Mouse (Mus musculus) CH12.LX (cell line): ENCODE data around the gene Ffar4. TPM values are rescaled to one million over a fixed set of nuclear protein-coding genes. Genes with fewer than 3 reads are reported as not detected.

Experiments used
- DNase-seq: peaks from one replicate; pipeline ENCODE4 v3.0.0-alpha.2; 2013; ENCODE audit errors: extremely low read depth
- H3K27ac ChIP-seq: 2 replicates; pipeline ENCODE4 v1.5.1; 2012; ENCODE audit warnings: low read depth, mild to moderate bottlenecking, control low read depth, moderate library complexity; ENCODE audit not compliant: insufficient read depth
- H3K27me3 ChIP-seq: replicated peaks from 2 replicates; pipeline ENCODE3; 2012; ENCODE audit warnings: inconsistent platforms
- H3K36me3 ChIP-seq, 2 experiments: replicated peaks in 1 of 2; 2 replicates each; pipeline versions ENCODE3 to v1.6.1; 2012; ENCODE audit warnings: inconsistent platforms in 1 of 2, low read length in 1 of 2, mild to moderate bottlenecking in 1 of 2, mixed read lengths in 1 of 2, moderate library complexity in 1 of 2; ENCODE audit not compliant: control insufficient read depth in 1 of 2, insufficient read depth in 1 of 2
- H3K4me1 ChIP-seq, 2 experiments: 2 replicates each; pipeline ENCODE4 v1.6.1; 2012; ENCODE audit warnings: inconsistent platforms in 1 of 2, moderate library complexity in 1 of 2; ENCODE audit not compliant: insufficient read depth in 2 of 2, control insufficient read depth in 1 of 2
- H3K4me2 ChIP-seq: 2 replicates; pipeline ENCODE4 v1.6.1; 2012; ENCODE audit warnings: low read depth, mild to moderate bottlenecking, control low read depth; ENCODE audit not compliant: poor library complexity, insufficient read depth, severe bottlenecking
- H3K4me3 ChIP-seq, 3 experiments: fragments of 150-350 bp in 1 of 3; sonication (generic) in 1 of 3; replicated peaks in 1 of 3; 2 replicates each; pipeline versions ENCODE3 to v1.5.1; 2011 to 2012; ENCODE audit warnings: low read depth in 2 of 3, low read length in 2 of 3, mild to moderate bottlenecking in 2 of 3, moderate library complexity in 2 of 3, control low read depth in 1 of 3, improper control_type of control experiment in 1 of 3, inconsistent platforms in 1 of 3, mixed read lengths in 1 of 3; ENCODE audit not compliant: poor library complexity in 1 of 3
- H3K79me2 ChIP-seq: replicated peaks from 2 replicates; pipeline ENCODE4 v1.6.1; 2012; ENCODE audit warnings: mild to moderate bottlenecking, moderate library complexity; ENCODE audit not compliant: control insufficient read depth, poor library complexity, insufficient read depth, severe bottlenecking; ENCODE audit errors: extremely low read depth
- H3K9ac ChIP-seq: 2 replicates; pipeline ENCODE4 v1.6.1; 2012; ENCODE audit warnings: low read depth, mild to moderate bottlenecking, control low read depth, moderate library complexity; ENCODE audit not compliant: insufficient read depth
- H3K9me3 ChIP-seq: replicated peaks from 2 replicates; pipeline ENCODE3; 2012; ENCODE audit warnings: low read length, inconsistent platforms, mixed read lengths
- BHLHE40 ChIP-seq: IDR thresholded peaks from 2 replicates; pipeline ENCODE4 v1.6.1; 2011; ENCODE audit warnings: mild to moderate bottlenecking, low read depth, low read length, improper control_type of control experiment
- CHD1 ChIP-seq: IDR thresholded peaks from 2 replicates; pipeline ENCODE4 v1.6.1; 2012; ENCODE audit warnings: low read depth, low read length, improper control_type of control experiment, inconsistent platforms
- CTCF ChIP-seq, 2 experiments: IDR thresholded peaks in 1 of 2; conservative IDR thresholded peaks in 1 of 2; 2 replicates each; pipeline ENCODE4 v1.5.1; 2011 to 2012; ENCODE audit warnings: low read depth in 2 of 2, low read length in 2 of 2, improper control_type of control experiment in 1 of 2, inconsistent platforms in 1 of 2, mild to moderate bottlenecking in 1 of 2, moderate library complexity in 1 of 2
- E2F4 ChIP-seq: IDR thresholded peaks from 2 replicates; pipeline ENCODE4 v1.6.1; 2011; ENCODE audit warnings: low read depth, low read length, improper control_type of control experiment; ENCODE audit not compliant: insufficient replicate concordance
- HCFC1 ChIP-seq: IDR thresholded peaks from 2 replicates; pipeline ENCODE4 v1.6.1; 2012; ENCODE audit warnings: low read depth, mild to moderate bottlenecking, inconsistent platforms, low read length, improper control_type of control experiment
- IRF4 ChIP-seq: IDR thresholded peaks from 2 replicates; pipeline ENCODE4 v1.6.1; 2014; ENCODE audit warnings: low read depth, mild to moderate bottlenecking, inconsistent platforms, low read length, improper control_type of control experiment
- KAT2A ChIP-seq: IDR thresholded peaks from 2 replicates; pipeline ENCODE4 v1.6.1; 2012; ENCODE audit warnings: low read length, improper control_type of control experiment, inconsistent platforms; ENCODE audit not compliant: insufficient replicate concordance
- MAFK ChIP-seq: IDR thresholded peaks from 2 replicates; pipeline ENCODE4 v1.6.1; 2011; ENCODE audit warnings: low read length, improper control_type of control experiment; ENCODE audit not compliant: insufficient replicate concordance
- MAZ ChIP-seq: IDR thresholded peaks from 2 replicates; pipeline ENCODE4 v1.6.1; 2012; ENCODE audit warnings: low read depth, mild to moderate bottlenecking, inconsistent platforms, low read length, improper control_type of control experiment, moderate library complexity
- MEF2A ChIP-seq: IDR thresholded peaks from 2 replicates; pipeline ENCODE4 v1.6.1; 2014; ENCODE audit warnings: low read depth, mild to moderate bottlenecking, inconsistent platforms, low read length, improper control_type of control experiment, borderline replicate concordance
- PAX5 ChIP-seq: IDR thresholded peaks from 2 replicates; pipeline ENCODE4 v1.6.1; 2012; ENCODE audit warnings: low read length, inconsistent platforms, mixed read lengths
- POLR2A ChIP-seq: IDR thresholded peaks from 2 replicates; pipeline ENCODE4 v1.6.1; 2011; ENCODE audit warnings: low read depth, mild to moderate bottlenecking, improper control_type of control experiment, low read length
- POLR2AphosphoS2 ChIP-seq: IDR thresholded peaks from 2 replicates; pipeline ENCODE4 v1.6.1; 2011; ENCODE audit warnings: low read depth, low read length, improper control_type of control experiment
- RAD21 ChIP-seq: IDR thresholded peaks from 2 replicates; pipeline ENCODE4 v1.6.1; 2011; ENCODE audit warnings: low read depth, mild to moderate bottlenecking, low read length, improper control_type of control experiment, moderate library complexity
- RCOR1 ChIP-seq: conservative IDR thresholded peaks from 2 replicates; pipeline ENCODE4 v1.6.1; 2012; ENCODE audit warnings: low read depth, mild to moderate bottlenecking, inconsistent platforms, low read length, improper control_type of control experiment
- SIN3A ChIP-seq: IDR thresholded peaks from 2 replicates; pipeline ENCODE4 v1.6.1; 2012; ENCODE audit warnings: low read length, improper control_type of control experiment, inconsistent platforms
- UBTF ChIP-seq: IDR thresholded peaks from 2 replicates; pipeline ENCODE4 v1.6.1; 2012; ENCODE audit warnings: low read depth, mild to moderate bottlenecking, inconsistent platforms, low read length, improper control_type of control experiment, moderate library complexity
- USF2 ChIP-seq: conservative IDR thresholded peaks from 2 replicates; pipeline ENCODE4 v1.6.1; 2011; ENCODE audit warnings: low read depth, low read length, improper control_type of control experiment
- ZKSCAN1 ChIP-seq: IDR thresholded peaks from 2 replicates; pipeline ENCODE4 v1.6.1; 2012; ENCODE audit warnings: low read depth, inconsistent platforms, low read length, improper control_type of control experiment, borderline replicate concordance
- ZMIZ1 ChIP-seq: IDR thresholded peaks from 2 replicates; pipeline ENCODE4 v1.6.1; 2012; ENCODE audit warnings: low read depth, mild to moderate bottlenecking, inconsistent platforms, low read length, improper control_type of control experiment
- ZNF384 ChIP-seq: IDR thresholded peaks from 2 replicates; pipeline ENCODE4 v1.6.1; 2012; ENCODE audit warnings: low read depth, low read length, improper control_type of control experiment, inconsistent platforms
- dilution Hi-C: fragments of 300-500 bp; cut with MboI; formaldehyde crosslinking; loops from 2 replicates; pipeline ENCODE4 v1.14.3; 2020; ENCODE audit warnings: low sequenced_read_pairs; ENCODE audit not compliant: extremely low pct_unique_long_range_greater_than_20kb, extremely low pct_ligation_motif_present
- in situ Hi-C: fragments of 300-500 bp; cut with MboI; formaldehyde crosslinking; loops from 3 replicates; pipeline ENCODE4 v1.14.3; 2019; ENCODE audit warnings: low sequenced_read_pairs, low pct_ligation_motif_present, low pct_unique_long_range_greater_than_20kb, mixed read lengths
- polyA plus RNA-seq: library from polyadenylated mRNA; unstranded; fragments of >175 nt; gene quantifications from 2 replicates; pipeline ENCODE4 v1.2.1, GENCODE M21; 2012; ENCODE audit warnings: low read depth; ENCODE audit not compliant: insufficient read length
- total RNA-seq, 2 experiments: library from RNA; depleted of rRNA; stranded (reverse); fragments of 300-350 nt in 1 of 2; fragments of >200 nt in 1 of 2; gene quantifications; 2 replicates each; pipeline ENCODE4 v1.2.3; 2012 to 2014

Ffar4 gene
- total and polyA plus RNA-seq, 3 experiments = not detected

DNA sequence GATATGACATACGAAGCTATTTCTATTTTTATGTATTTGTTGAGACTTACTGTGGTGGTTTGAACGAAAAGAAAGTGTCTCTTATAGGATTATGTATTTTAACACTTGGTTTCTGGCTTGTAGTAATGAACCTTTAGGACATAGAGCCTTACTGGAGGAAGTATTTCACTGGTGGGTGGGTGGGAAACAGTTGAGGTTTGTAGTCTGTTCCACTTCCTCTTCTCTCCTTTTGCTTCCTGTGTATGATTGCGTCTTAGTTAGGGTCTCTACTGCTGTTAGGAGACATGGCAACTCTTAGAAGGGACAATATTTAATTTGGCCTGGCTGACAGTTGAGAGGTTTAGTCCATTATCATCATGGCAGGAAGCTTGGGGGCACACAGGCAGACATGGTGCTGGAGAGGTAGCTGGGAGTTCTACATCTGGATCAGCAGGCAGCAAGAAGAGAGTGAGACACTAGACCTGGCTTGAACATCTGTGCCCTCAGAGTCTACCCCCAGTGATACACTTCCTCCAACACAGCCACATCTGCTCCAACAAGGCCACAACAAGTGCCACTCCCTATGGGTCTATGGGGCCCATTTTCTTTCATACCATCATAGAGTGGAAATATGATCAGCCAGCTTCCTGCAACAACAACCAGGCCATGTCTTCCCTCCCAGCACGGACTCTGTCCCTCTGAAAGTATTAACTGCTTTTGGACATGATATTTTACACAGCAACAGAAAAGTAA, 46.8 kb downstream of the Ffar4 start (continued):
- TF ChIP-seq KAT2A (no peak), CHD1 (no peak), ZKSCAN1 (no peak), USF2 (no peak), POLR2A (0 out of 2 replicates have a peak, but pooled peaks have one; percentile 18)

DNA sequence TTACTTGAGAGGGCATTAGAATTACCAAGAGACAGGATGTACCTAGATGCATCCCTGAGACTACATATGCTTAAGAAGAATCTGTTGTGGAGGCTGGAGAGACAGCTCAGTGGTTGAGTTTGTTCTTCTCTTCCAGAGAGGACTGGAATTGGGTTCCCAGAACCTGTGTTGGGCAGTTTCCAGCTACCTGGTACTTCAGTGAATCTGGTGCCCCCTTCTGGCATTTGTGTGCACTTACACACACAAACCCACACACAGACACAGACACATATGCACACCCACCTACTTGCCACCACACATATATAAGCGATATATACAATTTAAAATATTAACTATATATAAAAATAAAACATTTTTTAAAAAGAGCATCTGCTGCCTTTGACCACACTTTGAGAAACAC, 59.4 kb downstream of the Ffar4 start:
- peak; percentile 12 for DNase-seq
- TF ChIP-seq E2F4 (no peak), CTCF (conservative IDR thresholded peaks at IDR 0.05 in 1 of 2, IDR thresholded peaks at IDR 0.05 in 1 of 2; ENCODE audit: low read depth in 2 of 2, low read length in 2 of 2) (peak in 1 of 2 experiments; percentile 45; a peak in 2 of 4 replicates), RAD21 (peak; percentile 34)
- in situ Hi-C loops = no loop called here

DNA sequence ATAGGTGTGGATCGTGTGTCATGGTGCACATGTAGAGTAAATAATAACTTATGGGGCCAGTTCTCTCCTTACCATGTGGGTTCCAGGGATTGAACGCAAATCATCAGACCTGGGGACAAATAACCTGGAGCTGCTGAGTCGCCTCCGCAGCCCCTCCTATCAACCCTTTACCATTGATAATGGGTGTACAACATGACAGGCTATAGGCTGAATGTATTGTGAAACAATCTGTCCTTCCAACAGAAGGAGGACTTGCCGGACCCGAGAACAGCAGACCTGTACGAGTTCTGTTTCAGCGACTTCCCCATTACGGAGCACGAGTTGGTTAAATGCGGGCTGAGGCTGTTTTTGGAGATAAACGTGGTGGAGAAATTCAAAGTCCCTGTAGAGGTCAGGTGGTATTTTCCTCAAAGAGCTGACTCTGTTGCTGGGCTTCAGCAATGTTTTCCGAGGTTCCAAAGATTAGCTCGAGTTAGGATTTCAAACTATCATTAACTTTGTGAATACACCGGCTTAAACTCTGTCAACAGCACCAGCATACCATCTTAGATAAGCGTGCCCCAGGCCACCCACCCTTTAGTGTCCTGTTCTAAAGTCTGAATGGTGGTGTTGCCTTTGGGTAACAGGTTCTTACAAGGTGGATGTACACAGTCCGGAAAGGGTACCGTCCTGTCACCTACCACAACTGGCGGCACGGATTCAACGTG, 64.9 kb downstream of the Ffar4 start:
- no peaks in the 10 kb centered on the region for H3K79me2 ChIP-seq
- H3K27ac ChIP-seq = no peak overlapping the region
- no peaks in the 10 kb centered on the region for H3K27me3 ChIP-seq
- no peak overlapping the region for H3K4me3 ChIP-seq
- no peak for DNase-seq
- TF ChIP-seq KAT2A (no peak), RCOR1 (no peak), PAX5 (no peak), ZNF384 (no peak), IRF4 (no peak), SIN3A (no peak), MEF2A (no peak), MAFK (no peak), UBTF (no peak), POLR2AphosphoS2 (no peak), HCFC1 (no peak), MAZ (no peak), ZMIZ1 (no peak), BHLHE40 (no peak)
- H3K4me1 ChIP-seq = 0 out of 4 replicates have a peak, but pooled peaks cover 0 to 4% of the 10 kb centered on the region in 2 experiments
- no peaks in the 10 kb centered on the region for H3K36me3 ChIP-seq
- H3K9me3 ChIP-seq = no peaks in the 10 kb centered on the region
- in situ Hi-C loops (no loop called here), dilution Hi-C loops (no loop called here)
- no peak overlapping the region for H3K4me2 ChIP-seq
- no peak overlapping the region for H3K9ac ChIP-seq

More for the DNA sequence above, 59.4 kb downstream of the Ffar4 start:
- H3K9me3 ChIP-seq = no peaks in the 10 kb centered on the region
- H3K27ac ChIP-seq = no peak overlapping the region
- H3K79me2 ChIP-seq = no peaks in the 10 kb centered on the region
- dilution Hi-C loops = no loop called here
- no peaks in the 10 kb centered on the region for H3K27me3 ChIP-seq
- H3K4me2 ChIP-seq = no peak overlapping the region
- peaks cover 9 to 13% of the 10 kb centered on the region in 2 experiments; a peak in 3 of 4 replicates for H3K4me1 ChIP-seq
- H3K9ac ChIP-seq = no peak overlapping the region
- H3K36me3 ChIP-seq = no peaks in the 10 kb centered on the region
- no peak overlapping the region for H3K4me3 ChIP-seq
